Mouse (Mus musculus) brain, embryonic 14.5 days (tissue): ENCODE measurements around the gene Kcnip3. TPM values are rescaled to one million over a fixed set of nuclear protein-coding genes. Genes with fewer than 3 reads are reported as not detected.

Source experiments
- DNase-seq: peaks from one replicate; pipeline ENCODE4 v3.0.0-alpha.2; 2011; ENCODE audit warnings: low read depth
- CTCF ChIP-seq: fragments of 200-500 bp; IDR thresholded peaks from 2 replicates; pipeline ENCODE4 v1.5.1; 2012; ENCODE audit warnings: inconsistent platforms, mild to moderate bottlenecking, moderate library complexity, borderline replicate concordance; ENCODE audit not compliant: insufficient read depth, insufficient read length; ENCODE audit errors: extremely low read depth
- POLR2A ChIP-seq: fragments of 200-500 bp; IDR thresholded peaks from 2 replicates; pipeline ENCODE4 v1.6.1; 2012; ENCODE audit warnings: mild to moderate bottlenecking, inconsistent platforms, borderline replicate concordance; ENCODE audit not compliant: poor library complexity, insufficient read depth, insufficient read length, severe bottlenecking; ENCODE audit errors: extremely low read depth
- polyA plus RNA-seq: library from polyadenylated mRNA; depleted of rRNA; stranded (reverse); fragments of >200 nt; gene quantifications from 2 replicates; pipeline ENCODE4 v1.2.3, GENCODE M21; 2012

The Kcnip3 gene
- polyA plus RNA-seq, 1 experiment = 15.5 TPM

- DNase-seq = no peak
- TF ChIP-seq CTCF (no peak), POLR2A (no peak)
These were observed 7.3 kb downstream of the Kcnip3 start for GRCm38 (mm10) chr2:127514380-127515124.

- TF ChIP-seq CTCF (no peak), POLR2A (no peak)
- peak; percentile 33 for DNase-seq
These were observed 8.7 kb downstream of the Kcnip3 start for GRCm38 (mm10) chr2:127513244-127513643.

DNA sequence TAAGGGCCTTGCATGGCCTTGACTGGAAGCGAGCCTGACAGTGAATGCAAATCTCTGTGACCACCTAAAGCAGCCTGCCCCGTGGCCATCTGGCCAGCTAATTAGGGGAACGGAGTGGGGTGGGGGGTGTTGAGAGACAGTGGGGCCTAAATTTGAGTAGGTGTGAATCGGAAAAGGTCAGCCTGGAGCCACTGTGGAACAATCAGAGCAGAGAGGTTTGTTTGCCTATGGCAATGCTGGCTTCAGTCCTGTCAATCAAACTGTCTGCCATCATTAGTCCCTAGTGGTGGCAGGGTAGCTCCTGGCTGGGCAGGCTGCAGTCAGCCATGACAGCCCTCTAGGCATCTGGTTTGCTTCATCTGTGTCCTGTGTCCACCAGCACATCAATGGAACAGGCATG is 10.5 kb downstream of the Kcnip3 start:
- TF ChIP-seq CTCF = no peak
- TF ChIP-seq POLR2A = no peak
- peak; percentile 70 for DNase-seq

GRCm38 (mm10) chr2:127507967-127508660 is 13.8 kb downstream of the Kcnip3 start:
- TF ChIP-seq POLR2A = no peak
- TF ChIP-seq CTCF = no peak

GRCm38 (mm10) chr2:127507077-127507774 is 14.7 kb downstream of the Kcnip3 start:
- peak; percentile 87 for DNase-seq
- peak; percentile 97 for TF ChIP-seq CTCF
- TF ChIP-seq POLR2A = no peak

More at GRCm38 (mm10) chr2:127507967-127508660, 13.8 kb downstream of the Kcnip3 start:
- no peak for DNase-seq

- TF ChIP-seq POLR2A (no peak), CTCF (no peak)
- DNase-seq = no peak
These were observed 15.7 kb downstream of the Kcnip3 start for GRCm38 (mm10) chr2:127506131-127506632.

DNA sequence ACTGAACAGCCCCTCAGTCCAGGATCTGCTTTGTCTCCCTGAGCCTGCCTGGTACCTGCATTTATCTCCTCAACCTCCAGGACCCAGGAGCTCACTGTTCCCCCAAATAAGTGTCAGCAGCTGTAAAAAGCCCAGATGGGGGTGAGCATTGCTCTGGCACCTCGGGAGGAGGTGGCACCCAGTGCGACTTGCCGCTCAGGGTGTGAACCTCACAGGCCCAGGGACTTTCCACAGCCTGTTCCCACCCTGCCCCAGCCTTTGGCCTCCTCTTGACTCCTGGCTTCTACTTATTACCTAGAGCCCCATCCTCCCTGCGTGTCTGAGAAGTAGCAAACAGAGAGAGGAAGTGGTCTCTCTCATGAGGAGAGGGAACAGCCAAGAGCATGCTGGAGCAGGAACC is 16.7 kb downstream of the Kcnip3 start:
- no peak for DNase-seq
- TF ChIP-seq POLR2A (no peak), CTCF (no peak)

GRCm38 (mm10) chr2:127503751-127504549 is 17.9 kb downstream of the Kcnip3 start:
- DNase-seq = peak; percentile 84

DNA sequence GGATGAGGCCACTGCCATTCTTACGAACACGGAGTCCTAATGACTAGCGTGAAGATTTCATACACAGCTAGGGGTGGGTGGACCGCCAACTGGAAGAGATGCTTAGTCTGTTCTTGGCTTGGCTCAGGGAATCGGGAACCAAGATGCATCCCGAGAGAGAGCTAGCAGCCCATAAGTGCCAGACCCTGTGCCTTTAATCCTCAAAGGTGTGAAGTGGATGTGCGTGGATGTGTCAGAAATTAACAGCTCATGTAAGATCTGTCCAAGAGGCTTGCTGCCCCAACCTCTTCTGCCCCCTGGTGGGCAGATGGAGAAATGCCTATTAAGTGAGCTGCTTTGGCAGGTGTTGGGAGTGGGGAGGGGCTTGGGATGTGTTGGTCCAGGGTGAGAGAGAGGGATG is 20.8 kb downstream of the Kcnip3 start:
- TF ChIP-seq POLR2A (no peak), CTCF (peak; percentile 73)
- peak; percentile 74 for DNase-seq

More at GRCm38 (mm10) chr2:127503751-127504549, 17.9 kb downstream of the Kcnip3 start:
- TF ChIP-seq POLR2A (no peak), CTCF (no peak)

DNA sequence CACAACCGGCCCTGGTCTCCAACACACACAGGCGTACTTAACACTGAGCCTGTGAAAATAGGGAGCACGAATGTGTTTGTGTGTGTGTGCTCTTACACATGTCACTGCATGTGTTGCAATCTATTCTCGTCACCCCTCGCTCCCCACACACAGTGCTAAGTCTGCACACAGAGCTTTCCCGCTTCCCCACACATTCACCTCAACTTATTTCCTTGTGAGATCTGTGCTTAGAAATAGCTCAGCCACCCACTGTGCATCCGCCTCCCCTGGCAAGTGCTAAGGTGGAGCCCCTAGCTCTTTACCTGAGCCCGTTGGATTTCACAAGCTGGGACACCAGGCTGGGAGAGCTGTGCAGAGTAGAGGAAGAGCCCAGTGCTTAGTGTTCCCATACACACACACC is 23.1 kb downstream of the Kcnip3 start:
- DNase-seq = no peak
- TF ChIP-seq CTCF (no peak), POLR2A (no peak)

DNA sequence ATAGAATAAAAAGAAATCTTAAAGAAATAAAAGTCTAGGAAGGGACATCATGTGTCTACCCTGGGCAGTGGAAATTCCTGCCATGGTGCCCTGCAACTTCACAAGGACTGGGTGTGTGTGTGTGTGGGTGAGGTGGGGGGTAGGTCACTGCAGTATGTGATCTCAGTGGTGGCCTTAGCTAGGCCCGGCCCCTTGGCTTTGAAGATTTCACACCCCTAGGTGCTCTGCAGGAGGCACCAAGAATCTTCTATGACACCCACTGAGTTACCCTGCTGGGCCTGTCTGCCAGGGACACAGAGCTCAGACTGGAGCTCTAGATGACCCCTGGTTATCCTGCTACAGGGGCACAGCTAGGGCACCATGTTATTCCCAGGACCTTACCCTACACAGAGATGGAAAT is 25.6 kb downstream of the Kcnip3 start:
- TF ChIP-seq CTCF (no peak), POLR2A (no peak)
- no peak for DNase-seq

DNA sequence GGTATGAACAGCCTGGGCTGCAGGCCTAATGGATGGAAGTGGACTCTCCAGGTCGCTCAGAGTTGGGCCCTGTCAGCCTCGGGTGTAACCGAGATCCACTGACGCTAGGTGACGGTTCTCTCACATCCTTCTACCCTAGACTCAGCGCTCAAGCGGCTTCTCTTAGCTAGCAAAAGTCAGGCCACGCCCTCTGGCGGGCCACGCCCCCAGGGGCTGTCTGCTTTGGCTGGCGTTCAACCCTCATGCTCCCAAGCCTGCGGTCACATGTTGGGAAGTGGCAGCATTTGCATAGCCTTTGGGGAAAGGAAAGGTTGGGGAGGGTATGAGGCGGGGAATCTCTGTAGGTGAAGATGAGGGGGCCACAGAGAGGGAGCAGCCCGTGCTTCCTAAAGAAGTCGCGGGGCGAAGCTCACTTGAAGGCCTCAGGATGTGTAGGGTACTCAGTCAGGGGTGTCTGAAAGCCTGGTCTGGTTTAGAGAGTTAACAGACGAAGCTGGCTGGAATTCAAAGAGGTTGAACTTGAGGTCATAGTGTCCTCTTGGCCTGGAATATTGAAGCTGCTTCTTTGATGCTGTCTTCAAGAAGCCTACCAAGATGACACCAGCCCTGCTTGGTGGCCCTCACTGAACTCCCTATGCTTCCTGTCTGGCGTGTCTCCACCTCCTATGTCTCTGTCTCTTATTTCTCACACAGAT is 37.3 kb downstream of the Kcnip3 start:
- peak; percentile 89 for DNase-seq
- no peak for TF ChIP-seq POLR2A
- no peak for TF ChIP-seq CTCF

DNA sequence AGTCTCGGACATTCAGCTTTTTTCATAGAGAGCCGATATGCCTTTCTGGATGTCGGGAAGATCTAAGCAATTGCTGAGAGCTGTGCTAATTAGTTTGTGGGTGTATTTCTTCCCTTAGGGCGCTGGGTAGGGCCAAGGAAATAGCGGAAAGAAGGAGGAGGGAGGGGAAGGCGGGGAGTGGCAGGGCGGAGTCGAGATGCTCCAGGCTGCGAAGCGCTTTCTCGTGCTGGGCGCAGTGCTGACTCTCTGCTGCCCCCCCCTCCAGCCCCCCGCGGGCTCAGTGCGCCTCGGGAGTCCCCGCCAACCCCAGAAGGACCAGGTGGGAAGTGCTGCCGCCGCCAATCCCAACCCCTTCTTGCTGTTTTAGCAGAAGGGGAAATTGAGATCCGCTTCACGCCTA is 38.9 kb downstream of the Kcnip3 start:
- DNase-seq = peak; percentile 52
- TF ChIP-seq POLR2A (no peak), CTCF (no peak)
